Mouse (Mus musculus) 416B (cell line): Measurements from ENCODE around the gene Arhgap33.
A peak's percentile ranks its signal among the peaks of the same experiment; 100 is the strongest.
"Not testable (repeated sequence)": the region's sequence is repeated elsewhere in the genome, so short reads cannot be mapped to it uniquely, and the experiment has no call there.

Source experiments
- DNase-seq: peaks from one replicate; pipeline ENCODE4 v3.0.0; 2011; ENCODE audit warnings: low read depth

The Arhgap33 gene

GRCm38 (mm10) chr7:30493401-30493931 is 41.4 kb downstream of the Arhgap33 start, which contains the start of gene Prodh2:
Gene Prodh2, plus strand, starts transcription at chr7:30493622.
- no peak for DNase-seq

GRCm38 (mm10) chr7:30492765-30493164 is 42.1 kb downstream of the Arhgap33 start:
- peak; percentile 75 for DNase-seq

DNA sequence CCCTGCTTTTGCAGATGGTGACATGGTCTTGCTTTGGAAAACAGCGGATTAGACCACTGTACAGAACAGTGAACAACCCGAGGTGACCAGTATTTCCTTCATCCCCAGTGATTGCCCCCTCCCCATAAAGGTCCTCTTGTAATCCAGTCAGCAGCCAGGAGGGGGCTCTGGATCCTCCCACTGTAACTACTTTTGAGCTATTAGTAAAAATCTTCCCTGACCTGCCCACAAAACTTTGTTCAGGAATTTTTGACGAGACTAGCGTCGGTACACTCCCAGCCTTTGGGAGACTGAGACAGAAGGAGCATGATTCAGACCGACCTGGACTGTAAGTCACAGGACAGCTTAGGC is 43.9 kb downstream of the Arhgap33 start:
- DNase-seq, result no peak

DNA sequence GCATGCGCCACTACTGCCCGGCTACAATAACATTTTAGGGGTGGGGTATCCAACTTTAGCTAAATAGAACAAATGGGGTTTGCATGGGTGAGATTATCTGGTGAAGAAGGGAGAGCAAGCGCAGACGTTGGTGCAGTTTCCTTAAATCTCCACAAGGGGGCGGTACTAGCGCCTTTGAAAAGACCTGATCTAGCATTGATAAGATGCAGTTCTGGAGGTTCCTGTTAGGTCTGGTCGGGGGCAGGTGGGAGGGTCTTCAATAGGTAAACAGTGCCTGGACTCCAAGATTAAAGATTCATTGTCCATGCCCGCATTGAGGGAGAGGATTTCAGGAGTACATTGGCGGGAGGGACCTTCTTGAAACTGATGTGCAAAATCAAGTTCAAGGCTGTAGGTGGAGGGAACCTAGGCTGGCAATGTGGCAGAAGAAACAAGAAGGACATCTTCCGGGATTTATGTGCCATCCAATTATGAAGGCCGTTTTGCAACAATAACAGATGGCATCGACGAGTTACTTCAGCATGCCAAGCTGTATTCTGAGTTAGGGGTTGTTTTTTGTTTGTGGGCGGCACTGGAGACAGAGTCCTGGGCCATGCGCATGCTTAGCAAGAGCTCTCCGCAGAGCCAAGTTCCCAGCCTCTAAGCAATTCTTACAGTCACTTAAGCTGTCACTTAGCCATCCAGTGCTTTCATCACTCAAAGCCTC is 44.5 kb downstream of the Arhgap33 start:
- DNase-seq, result peak; percentile 56

- peak; percentile 21 for DNase-seq
These were observed 50.6 kb downstream of the Arhgap33 start for GRCm38 (mm10) chr7:30484250-30484649.

- no peak for DNase-seq
These were observed 57.2 kb downstream of the Arhgap33 start for GRCm38 (mm10) chr7:30477415-30478381.

DNA sequence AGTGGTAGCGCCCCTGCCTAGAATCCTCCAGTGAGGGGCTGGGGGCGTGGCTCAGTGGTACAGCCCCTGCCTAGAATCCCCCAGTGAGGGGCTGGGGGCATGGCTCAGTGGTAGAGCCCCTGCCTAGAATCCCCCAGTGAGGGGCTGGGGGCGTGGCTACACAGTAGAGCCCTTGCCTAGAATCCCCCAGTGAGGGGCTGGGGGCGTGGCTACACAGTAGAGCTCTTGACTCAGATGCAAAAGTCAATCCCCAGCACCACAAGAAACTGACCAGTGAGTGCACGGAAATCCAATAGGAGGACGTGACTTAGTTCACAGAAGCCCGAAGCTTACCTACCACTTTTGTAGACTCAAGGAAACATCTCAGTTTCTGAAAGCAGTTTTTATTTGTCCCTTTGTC is 58.7 kb downstream of the Arhgap33 start:
- DNase-seq, result not testable (repeated sequence)

GRCm38 (mm10) chr7:30474999-30475398 is 59.9 kb downstream of the Arhgap33 start:
- no peak for DNase-seq

- DNase-seq, result peak; percentile 75
These were observed 62.4 kb downstream of the Arhgap33 start for GRCm38 (mm10) chr7:30472411-30472810.
